Mouse (Mus musculus) G1E (cell line): Measurements from ENCODE around the gene Slc22a17.

Experiments used
- CTCF ChIP-seq: IDR thresholded peaks from 2 replicates; pipeline ENCODE4 v1.5.1; 2012; ENCODE audit warnings: low read depth, low read length, inconsistent platforms, mixed read lengths
- GATA1 ChIP-seq: IDR thresholded peaks from 2 replicates; pipeline ENCODE4 v1.6.1; 2012; ENCODE audit warnings: borderline replicate concordance, low read length, inconsistent platforms, mixed read lengths
- GATA2 ChIP-seq: IDR thresholded peaks from 2 replicates; pipeline ENCODE4 v1.6.1; 2012; ENCODE audit warnings: low read depth, low read length, inconsistent platforms, borderline replicate concordance
- POLR2AphosphoS5 ChIP-seq: IDR thresholded peaks from 2 replicates; pipeline ENCODE4 v1.6.1; 2012; ENCODE audit warnings: low read depth, low read length, inconsistent platforms; ENCODE audit not compliant: insufficient replicate concordance
- TAL1 ChIP-seq: conservative IDR thresholded peaks from 2 replicates; pipeline ENCODE4 v1.6.1; 2012; ENCODE audit warnings: low read depth, low read length, inconsistent platforms, mixed read lengths

GRCm38 (mm10) chr14:54926401-54927158 is 13.6 kb upstream of the Slc22a17 start:
- TF ChIP-seq CTCF: no peak
- no peak for TF ChIP-seq POLR2AphosphoS5
- no peak for TF ChIP-seq TAL1
- no peak for TF ChIP-seq GATA1
- TF ChIP-seq GATA2: no peak
